Mouse (Mus musculus) stomach, postnatal 0 days (tissue): ENCODE measurements at regions not wholly inside any gene's neighbourhood (a gene's known extent, or its start where the extent isn't known, plus 50 kb on each side); places are given as distances from the start of the nearest gene placed in this dataset.

Source experiments
- CTCF ChIP-seq: IDR thresholded peaks from 2 replicates; pipeline ENCODE4 v1.5.1; 2016; ENCODE audit warnings: antibody characterized with exemption, low read depth, mild to moderate bottlenecking, moderate library complexity
- EP300 ChIP-seq: optimal IDR thresholded peaks from 2 replicates; pipeline ENCODE3; 2016; ENCODE audit warnings: antibody characterized with exemption

DNA sequence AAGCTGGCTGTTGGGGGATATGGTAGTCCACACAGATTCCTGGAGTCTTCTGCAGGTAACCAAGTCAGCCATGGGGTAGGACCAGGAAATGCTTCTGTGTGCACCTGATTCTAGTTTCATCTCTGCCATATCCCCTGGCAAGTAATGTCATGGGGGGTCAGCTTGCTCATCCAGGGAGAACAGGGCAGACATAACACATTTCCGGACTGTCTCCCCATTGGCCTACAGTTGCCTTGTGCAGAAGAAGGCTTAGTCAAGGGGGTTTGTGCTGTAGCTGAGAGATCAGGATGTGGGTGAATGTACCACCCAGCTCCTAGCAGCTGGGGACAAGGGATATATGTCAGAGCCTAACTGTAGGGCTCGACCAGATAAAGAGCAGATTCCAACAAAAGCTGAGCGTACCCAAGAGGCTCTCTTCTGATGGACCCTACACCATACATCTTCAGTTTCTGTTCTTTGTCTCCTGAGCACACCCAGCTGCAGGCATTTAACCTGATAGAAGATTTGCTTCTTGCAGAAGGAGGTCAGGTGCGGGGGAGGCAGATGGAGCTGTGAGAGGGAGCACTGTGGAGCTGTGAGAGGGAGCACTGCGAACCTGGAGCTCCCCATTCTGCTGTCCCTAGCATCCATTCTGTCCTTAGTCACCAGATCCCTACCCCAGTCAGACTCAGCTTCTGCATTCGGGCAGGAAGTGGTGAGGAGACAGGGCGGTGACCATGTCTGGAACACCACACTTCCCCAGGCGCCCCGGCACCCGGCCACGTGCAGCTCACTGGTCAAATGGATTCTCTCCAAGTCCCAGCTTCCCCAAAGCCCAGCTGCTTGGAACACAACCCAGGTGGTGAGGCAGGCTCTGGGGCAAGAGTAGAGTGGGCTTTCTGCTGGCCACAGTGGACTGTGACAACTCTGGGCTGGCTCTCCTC lies 88.9 kb upstream of the Mef2a start:
- TF ChIP-seq EP300 (no peak), CTCF (no peak)
